Mouse (Mus musculus) MEL (cell line): ENCODE results near the gene Tmem114. TPM values are rescaled to one million over a fixed set of nuclear protein-coding genes. Genes with fewer than 3 reads are reported as not detected.

ENCODE experiments used
- DNase-seq: peaks from one replicate; pipeline ENCODE4 v3.0.0; 2011; ENCODE audit warnings: low read depth, low spot score
- H3K27ac ChIP-seq: 2 replicates; pipeline ENCODE4 v1.5.1; 2012; ENCODE audit warnings: low read depth, mild to moderate bottlenecking, control low read depth, low read length, moderate library complexity; ENCODE audit not compliant: control insufficient read depth
- H3K27me3 ChIP-seq, 2 experiments: fragments of 150-350 bp in 1 of 2; sonication (generic) in 1 of 2; 2 replicates each; pipeline ENCODE4 v1.6.1; 2012; ENCODE audit warnings: low read length in 2 of 2, mild to moderate bottlenecking in 2 of 2, improper control_type of control experiment in 1 of 2, moderate library complexity in 1 of 2; ENCODE audit not compliant: insufficient read depth in 2 of 2, control insufficient read depth in 1 of 2
- H3K36me3 ChIP-seq, 2 experiments: 2 replicates each; pipeline ENCODE4 v1.6.1; 2012 to 2014; ENCODE audit warnings: low read length in 2 of 2, improper control_type of control experiment in 1 of 2, inconsistent platforms in 1 of 2, mild to moderate bottlenecking in 1 of 2; ENCODE audit not compliant: insufficient read depth in 2 of 2, control insufficient read depth in 1 of 2
- H3K4me1 ChIP-seq, 2 experiments: fragments of 150-350 bp in 1 of 2; sonication (generic) in 1 of 2; 2 replicates each; pipeline ENCODE4 v1.6.1; 2012; ENCODE audit warnings: low read length in 2 of 2, improper control_type of control experiment in 1 of 2, mild to moderate bottlenecking in 1 of 2; ENCODE audit not compliant: insufficient read depth in 2 of 2, control insufficient read depth in 1 of 2
- H3K4me3 ChIP-seq, 2 experiments: fragments of 150-350 bp in 1 of 2; sonication (generic) in 1 of 2; 2 replicates each; pipeline ENCODE4 v1.5.1; 2012; ENCODE audit warnings: low read depth in 2 of 2, low read length in 2 of 2, mild to moderate bottlenecking in 2 of 2, moderate library complexity in 2 of 2, control low read depth in 1 of 2, improper control_type of control experiment in 1 of 2; ENCODE audit not compliant: control insufficient read depth in 1 of 2, insufficient read depth in 1 of 2
- H3K79me2 ChIP-seq: 2 replicates; pipeline ENCODE4 v1.6.1; 2012; ENCODE audit warnings: mild to moderate bottlenecking, low read length, moderate library complexity; ENCODE audit not compliant: control insufficient read depth, poor library complexity, insufficient read depth
- H3K9ac ChIP-seq: 2 replicates; pipeline ENCODE4 v1.6.1; 2012; ENCODE audit warnings: low read depth, mild to moderate bottlenecking, control low read depth, low read length, moderate library complexity; ENCODE audit not compliant: control insufficient read depth, poor library complexity, severe bottlenecking
- H3K9me3 ChIP-seq: fragments of 150-350 bp; sonication (generic); replicated peaks from 2 replicates; pipeline ENCODE4 v1.6.1; 2012; ENCODE audit warnings: mild to moderate bottlenecking, low read length, improper control_type of control experiment, moderate library complexity; ENCODE audit not compliant: insufficient read depth
- BHLHE40 ChIP-seq: IDR thresholded peaks from 2 replicates; pipeline ENCODE4 v1.6.1; 2012; ENCODE audit warnings: low read depth, mild to moderate bottlenecking, inconsistent platforms, low read length, improper control_type of control experiment, borderline replicate concordance
- CHD2 ChIP-seq: IDR thresholded peaks from 2 replicates; pipeline ENCODE4 v1.6.1; 2011; ENCODE audit warnings: low read length, improper control_type of control experiment
- CTCF ChIP-seq, 3 experiments: IDR thresholded peaks in 2 of 3; conservative IDR thresholded peaks in 1 of 3; 2 replicates each; pipeline ENCODE4 v1.5.1; 2011 to 2012; ENCODE audit warnings: low read length in 3 of 3, low read depth in 2 of 3, mild to moderate bottlenecking in 2 of 3, improper control_type of control experiment in 1 of 3, inconsistent platforms in 1 of 3, mixed read lengths in 1 of 3, moderate library complexity in 1 of 3; ENCODE audit not compliant: control insufficient read depth in 1 of 3, insufficient read depth in 1 of 3, poor library complexity in 1 of 3, severe bottlenecking in 1 of 3
- ETS1 ChIP-seq: IDR thresholded peaks from 2 replicates; pipeline ENCODE4 v1.6.1; 2012; ENCODE audit warnings: low read depth, mild to moderate bottlenecking, inconsistent platforms, low read length, improper control_type of control experiment, moderate library complexity
- GATA1 ChIP-seq: IDR thresholded peaks from 2 replicates; pipeline ENCODE4 v1.6.1; 2011; ENCODE audit warnings: low read depth, low read length, improper control_type of control experiment
- JUND ChIP-seq: IDR thresholded peaks from 2 replicates; pipeline ENCODE4 v1.6.1; 2011; ENCODE audit warnings: low read depth, mild to moderate bottlenecking, improper control_type of control experiment, low read length
- KAT2A ChIP-seq: conservative IDR thresholded peaks from 2 replicates; pipeline ENCODE4 v1.6.1; 2012; ENCODE audit warnings: low read depth, low read length, improper control_type of control experiment, inconsistent platforms
- MAFK ChIP-seq: IDR thresholded peaks from 2 replicates; pipeline ENCODE4 v1.6.1; 2011; ENCODE audit warnings: low read depth, mild to moderate bottlenecking, low read length, improper control_type of control experiment, borderline replicate concordance
- MAX ChIP-seq: IDR thresholded peaks from 2 replicates; pipeline ENCODE4 v1.6.1; 2011; ENCODE audit warnings: low read length, improper control_type of control experiment
- MEF2A ChIP-seq: IDR thresholded peaks from 2 replicates; pipeline ENCODE4 v1.6.1; 2014; ENCODE audit warnings: low read depth, mild to moderate bottlenecking, inconsistent platforms, low read length, improper control_type of control experiment; ENCODE audit not compliant: poor library complexity, insufficient replicate concordance, severe bottlenecking; ENCODE audit errors: extremely low read depth
- NELFE ChIP-seq: IDR thresholded peaks from 2 replicates; pipeline ENCODE4 v1.6.1; 2011; ENCODE audit warnings: low read depth, low read length, improper control_type of control experiment
- NRF1 ChIP-seq: IDR thresholded peaks from 2 replicates; pipeline ENCODE4 v1.6.1; 2014; ENCODE audit warnings: low read depth, mild to moderate bottlenecking, inconsistent platforms, low read length, improper control_type of control experiment, moderate library complexity; ENCODE audit not compliant: poor library complexity, insufficient read depth, severe bottlenecking
- POLR2A ChIP-seq, 2 experiments: IDR thresholded peaks; 2 replicates each; pipeline ENCODE4 v1.6.1; 2011 to 2012; ENCODE audit warnings: low read length in 2 of 2, mild to moderate bottlenecking in 2 of 2, control low read depth in 1 of 2, improper control_type of control experiment in 1 of 2, low read depth in 1 of 2, moderate library complexity in 1 of 2; ENCODE audit not compliant: control insufficient read depth in 1 of 2, insufficient read depth in 1 of 2, poor library complexity in 1 of 2
- POLR2AphosphoS5 ChIP-seq: IDR thresholded peaks from 2 replicates; pipeline ENCODE4 v1.6.1; 2012; ENCODE audit warnings: low read depth, borderline replicate concordance, mild to moderate bottlenecking, inconsistent platforms, low read length, moderate library complexity, mixed read lengths
- SIN3A ChIP-seq: IDR thresholded peaks from 2 replicates; pipeline ENCODE4 v1.6.1; 2012; ENCODE audit warnings: low read length, improper control_type of control experiment, inconsistent platforms
- TAL1 ChIP-seq: IDR thresholded peaks from 2 replicates; pipeline ENCODE4 v1.6.1; 2012; ENCODE audit warnings: mild to moderate bottlenecking, inconsistent platforms, low read length, moderate library complexity, mixed read lengths
- UBTF ChIP-seq: IDR thresholded peaks from 2 replicates; pipeline ENCODE4 v1.6.1; 2012; ENCODE audit warnings: low read depth, mild to moderate bottlenecking, inconsistent platforms, low read length, improper control_type of control experiment, moderate library complexity, borderline replicate concordance; ENCODE audit not compliant: insufficient read depth
- USF1 ChIP-seq: IDR thresholded peaks from 2 replicates; pipeline ENCODE4 v1.6.1; 2014; ENCODE audit warnings: low read depth, mild to moderate bottlenecking, inconsistent platforms, low read length, improper control_type of control experiment, moderate library complexity
- USF2 ChIP-seq, 2 experiments: IDR thresholded peaks; 2 replicates each; pipeline ENCODE4 v1.6.1; 2011 to 2012; ENCODE audit warnings: improper control_type of control experiment in 2 of 2, low read length in 2 of 2, borderline replicate concordance in 1 of 2, inconsistent platforms in 1 of 2, low read depth in 1 of 2, mild to moderate bottlenecking in 1 of 2; ENCODE audit not compliant: insufficient read depth in 1 of 2
- ZC3H11A ChIP-seq: IDR thresholded peaks from 2 replicates; pipeline ENCODE4 v1.6.1; 2012; ENCODE audit warnings: low read depth, mild to moderate bottlenecking, inconsistent platforms, low read length, improper control_type of control experiment
- ZMIZ1 ChIP-seq: IDR thresholded peaks from 2 replicates; pipeline ENCODE4 v1.6.1; 2012; ENCODE audit warnings: low read depth, mild to moderate bottlenecking, inconsistent platforms, low read length, improper control_type of control experiment, moderate library complexity
- ZNF384 ChIP-seq: IDR thresholded peaks from 2 replicates; pipeline ENCODE4 v1.6.1; 2012; ENCODE audit warnings: low read depth, mild to moderate bottlenecking, inconsistent platforms, low read length, improper control_type of control experiment
- polyA plus RNA-seq, 2 experiments: library from polyadenylated mRNA; stranded (reverse) in 1 of 2; unstranded in 1 of 2; fragments of >175 nt in 1 of 2; fragments of >200 nt in 1 of 2; gene quantifications; 2 replicates each; pipeline versions ENCODE4 v1.2.1 to v1.2.4; 2012; ENCODE audit warnings: low replicate concordance in 2 of 2, low read depth in 1 of 2; ENCODE audit not compliant: insufficient read length in 2 of 2, insufficient read depth in 1 of 2, missing spikeins in 1 of 2
- total RNA-seq: library from RNA; depleted of rRNA; stranded (reverse); fragments of 300-350 nt; gene quantifications from 2 replicates; pipeline ENCODE4 v1.2.3, GENCODE M21; 2012

Tmem114 gene
- total and polyA plus RNA-seq, 3 experiments, result not detected

DNA sequence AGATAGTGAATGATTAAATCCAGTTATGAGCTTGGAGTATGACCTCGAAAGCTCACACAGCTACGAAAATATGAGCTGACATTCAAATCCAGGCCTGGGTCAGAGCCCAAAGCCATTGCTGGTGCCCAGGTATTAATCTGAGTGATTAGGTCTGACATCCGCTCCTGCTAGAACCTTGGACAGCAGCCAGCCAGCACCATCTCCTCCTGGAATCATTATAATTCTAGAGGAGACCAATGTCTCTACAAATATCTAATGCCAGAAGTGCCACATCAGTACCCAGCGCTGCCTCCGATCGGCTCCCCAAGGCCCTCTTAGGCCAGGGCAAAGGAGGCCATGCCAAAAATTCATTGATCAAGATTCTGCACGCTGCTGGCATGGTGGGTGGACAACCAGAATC lies 20.0 kb upstream of the Tmem114 start:
- Histone ChIP-seq H3K27ac (no peak overlapping the region), H3K36me3 (no peaks in the 10 kb centered on the region), H3K79me2 (no peaks in the 10 kb centered on the region), H3K9ac (no peak overlapping the region), H3K4me1 (no peaks in the 10 kb centered on the region), H3K4me3 (no peak overlapping the region), H3K27me3 (peaks cover 0 to 4% of the 10 kb centered on the region in 2 experiments; a peak in 2 of 4 replicates), H3K9me3 (no peaks in the 10 kb centered on the region)
- DNase-seq, result no peak
- TF ChIP-seq NELFE, result no peak
- no peak for TF ChIP-seq NRF1
- no peak for TF ChIP-seq ZNF384
- TF ChIP-seq POLR2AphosphoS5, result no peak
- no peak for TF ChIP-seq ETS1
- TF ChIP-seq USF1, result no peak
- TF ChIP-seq SIN3A, result no peak
- TF ChIP-seq JUND, result no peak
- TF ChIP-seq TAL1, result no peak
- TF ChIP-seq CHD2, result no peak
- TF ChIP-seq BHLHE40, result no peak

- no peak overlapping the region for H3K9ac ChIP-seq
- H3K79me2 ChIP-seq, result no peaks in the 10 kb centered on the region
- H3K36me3 ChIP-seq, result no peaks in the 10 kb centered on the region
- no peak overlapping the region for H3K4me3 ChIP-seq
- H3K27me3 ChIP-seq, result no peaks in the 10 kb centered on the region; a peak in 1 of 4 replicates
- DNase-seq, result no peak
- no peak overlapping the region for H3K27ac ChIP-seq
- H3K9me3 ChIP-seq, result no peaks in the 10 kb centered on the region
- no peaks in the 10 kb centered on the region for H3K4me1 ChIP-seq
- TF ChIP-seq UBTF (no peak), JUND (no peak), GATA1 (no peak), MAFK (no peak), MEF2A (no peak), USF2 (IDR thresholded peaks at IDR 0.05; ENCODE audit: borderline replicate concordance in 1 of 2, insufficient read depth in 1 of 2, low read depth in 1 of 2, low read length in 2 of 2) (no peak), MAX (no peak), CTCF (IDR thresholded peaks at IDR 0.05 in 2 of 3, conservative IDR thresholded peaks at IDR 0.05 in 1 of 3; ENCODE audit: control insufficient read depth in 1 of 3, insufficient read depth in 1 of 3, low read depth in 2 of 3, low read length in 3 of 3, poor library complexity in 1 of 3, severe bottlenecking in 1 of 3) (no peak), CHD2 (no peak), ZMIZ1 (no peak), KAT2A (no peak), NRF1 (no peak), ZC3H11A (no peak), POLR2A (IDR thresholded peaks at IDR 0.05; ENCODE audit: control insufficient read depth in 1 of 2, insufficient read depth in 1 of 2, low read depth in 1 of 2, low read length in 2 of 2, poor library complexity in 1 of 2) (no peak), USF1 (no peak)
- TF ChIP-seq, all 39 proteins: peak for 0
Measured at GRCm38 (mm10) chr16:8432616-8433015, 7.7 kb upstream of the Tmem114 start.
